In the genomic region with DNA sequence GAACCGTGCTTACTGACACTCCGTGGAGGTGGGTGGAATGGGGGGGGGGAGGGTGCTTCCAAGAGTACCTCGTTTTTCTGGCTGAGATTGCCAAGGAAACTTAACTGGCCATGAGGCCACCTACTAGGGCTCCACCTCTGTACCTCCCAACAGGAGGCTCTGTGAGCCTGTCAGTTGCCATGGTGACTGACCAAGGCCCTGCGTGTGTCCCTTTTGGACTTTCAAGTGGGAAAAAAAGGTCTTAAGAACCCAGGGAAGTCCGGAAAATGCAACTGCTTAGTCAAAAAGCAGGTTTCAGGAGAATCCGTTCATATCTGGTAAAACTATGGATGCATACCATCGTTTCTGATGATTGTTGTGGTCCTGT, we compare ENCODE assay signal across 21 mouse cellular contexts. TPM values are rescaled to one million over a fixed set of nuclear protein-coding genes. Genes with fewer than 3 reads are reported as not detected.
A peak's percentile ranks its signal among the peaks of the same experiment; 100 is the strongest.
DNase-seq lines count a peak whose midpoint lies in the region; ATAC-seq and TF ChIP-seq lines count a peak whose summit lies in the region.
"Had no signal": no experiment of that assay in that cellular context is flagged by ENCODE, and none has a peak within 500 bp of the region (broad histone marks: within the 10 kb centered on the region; RNA-seq: fewer than 3 reads in every experiment).

No protein-coding gene starts in this region.

- WGBS in forebrain, embryonic 13.5 days, result 6% methylated on average over 7 of the region's 7 CpGs
- 10% methylated on average over 7 of the region's 7 CpGs for WGBS in forebrain, embryonic 11.5 days
- WGBS in midbrain, embryonic 10.5 days, result 13% methylated on average over 7 of the region's 7 CpGs
- WGBS in midbrain, postnatal 0 days, result 4% methylated on average over 7 of the region's 7 CpGs
- 5% methylated on average over 7 of the region's 7 CpGs for WGBS in hindbrain, postnatal 0 days
- 27% methylated on average over 7 of the region's 7 CpGs for WGBS in kidney, embryonic 16.5 days

- H3K4me1 ChIP-seq in forebrain, embryonic 13.5 days, result peaks cover 13% of the 10 kb centered on the region
- H3K4me1 ChIP-seq in forebrain, embryonic 11.5 days (replicated peaks; ENCODE audit: control insufficient read depth, insufficient read depth, low read length), result peaks cover 7% of the 10 kb centered on the region; the same call in 1 of the 2 replicates
- H3K4me1 ChIP-seq in midbrain, embryonic 10.5 days, result peaks cover 15% of the 10 kb centered on the region
- H3K4me1 ChIP-seq in midbrain, postnatal 0 days (ENCODE audit: insufficient read depth, low read length), result peaks cover 2% of the 10 kb centered on the region; the same call in 1 of the 2 replicates
- H3K4me1 ChIP-seq in hindbrain, postnatal 0 days (ENCODE audit: insufficient read depth, low read length), result 0 out of 2 replicates have a peak, but pooled peaks cover 1% of the 10 kb centered on the region
- H3K4me1 ChIP-seq in kidney, embryonic 16.5 days (ENCODE audit: insufficient read depth, low read length), result 0 out of 2 replicates have a peak, but pooled peaks cover 2% of the 10 kb centered on the region
- H3K4me1 ChIP-seq: heart, embryonic 15.5 days had no signal

- no peaks in the 10 kb centered on the region for H3K9me3 ChIP-seq in forebrain, embryonic 13.5 days (replicated peaks)
- no peaks in the 10 kb centered on the region for H3K9me3 ChIP-seq in forebrain, embryonic 11.5 days (ENCODE audit: control insufficient read depth, low read length)
- H3K9me3 ChIP-seq in midbrain, embryonic 10.5 days (replicated peaks), result no peaks in the 10 kb centered on the region
- H3K9me3 ChIP-seq in midbrain, postnatal 0 days (ENCODE audit: low read length), result no peaks in the 10 kb centered on the region
- H3K9me3 ChIP-seq in hindbrain, postnatal 0 days (ENCODE audit: low read length), result no peaks in the 10 kb centered on the region
- no peaks in the 10 kb centered on the region for H3K9me3 ChIP-seq in kidney, embryonic 16.5 days (ENCODE audit: low read length)
- H3K9me3 ChIP-seq: embryonic facial prominence, embryonic 13.5 days; heart, embryonic 15.5 days; limb, embryonic 15.5 days; liver, embryonic 15.5 days had no signal

- no peak for TF ChIP-seq CTCF in midbrain, postnatal 0 days (IDR thresholded peaks at IDR 0.05)
- TF ChIP-seq CTCF in hindbrain, postnatal 0 days (IDR thresholded peaks at IDR 0.05; ENCODE audit: low read depth), result no peak
- TF ChIP-seq CTCF in layer of hippocampus, adult 2 months (conservative IDR thresholded peaks at IDR 0.05), result no peak

- no peak for ATAC-seq in forebrain, embryonic 13.5 days
- ATAC-seq in forebrain, embryonic 11.5 days (replicated peaks; ENCODE audit: low FRiP score), result no peak
- no peak for ATAC-seq in midbrain, postnatal 0 days (ENCODE audit: low FRiP score)
- ATAC-seq in hindbrain, postnatal 0 days, result no peak
- ATAC-seq in kidney, embryonic 16.5 days (ENCODE audit: low FRiP score, low TSS enrichment), result no peak
- ATAC-seq: intestine, postnatal 0 days had no signal

- peak overlapping the region; percentile 29 for H3K4me2 ChIP-seq in forebrain, embryonic 13.5 days
- no peak overlapping the region for H3K4me2 ChIP-seq in forebrain, embryonic 11.5 days (ENCODE audit: low read depth, low read length, severe bottlenecking)
- H3K4me2 ChIP-seq in midbrain, postnatal 0 days (ENCODE audit: low read depth, low read length, poor library complexity, severe bottlenecking), result no peak overlapping the region
- H3K4me2 ChIP-seq in hindbrain, postnatal 0 days (ENCODE audit: low read depth, low read length), result no peak overlapping the region
- no peak overlapping the region for H3K4me2 ChIP-seq in kidney, embryonic 16.5 days (replicated peaks; ENCODE audit: low read depth, low read length)
- H3K4me2 ChIP-seq: heart, embryonic 15.5 days; limb, embryonic 15.5 days; liver, embryonic 15.5 days had no signal

- no peak overlapping the region for H3K4me3 ChIP-seq in forebrain, embryonic 13.5 days
- H3K4me3 ChIP-seq in forebrain, embryonic 11.5 days (ENCODE audit: low read depth, low read length), result no peak overlapping the region
- 0 out of 2 replicates have a peak overlapping the region, but pooled peaks have one; percentile 2 for H3K4me3 ChIP-seq in midbrain, embryonic 10.5 days
- H3K4me3 ChIP-seq in midbrain, postnatal 0 days (ENCODE audit: low read depth, low read length), result no peak overlapping the region
- no peak overlapping the region for H3K4me3 ChIP-seq in hindbrain, postnatal 0 days (ENCODE audit: low read length)
- no peak overlapping the region for H3K4me3 ChIP-seq in kidney, embryonic 16.5 days (ENCODE audit: low read length)
- no peak overlapping the region for H3K4me3 ChIP-seq in layer of hippocampus, adult 2 months
- H3K4me3 ChIP-seq: embryonic facial prominence, embryonic 13.5 days; heart, embryonic 15.5 days; limb, embryonic 15.5 days; liver, embryonic 15.5 days had no signal

- no peak overlapping the region for H3K27ac ChIP-seq in forebrain, embryonic 13.5 days
- H3K27ac ChIP-seq in forebrain, embryonic 11.5 days (ENCODE audit: low read depth, low read length), result no peak overlapping the region
- H3K27ac ChIP-seq in midbrain, embryonic 10.5 days (replicated peaks), result no peak overlapping the region
- H3K27ac ChIP-seq in midbrain, postnatal 0 days (ENCODE audit: low read depth, low read length), result no peak overlapping the region
- no peak overlapping the region for H3K27ac ChIP-seq in hindbrain, postnatal 0 days
- no peak overlapping the region for H3K27ac ChIP-seq in kidney, embryonic 16.5 days (ENCODE audit: low read length)
- no peak overlapping the region for H3K27ac ChIP-seq in layer of hippocampus, adult 2 months
- H3K27ac ChIP-seq: embryonic facial prominence, embryonic 13.5 days; heart, embryonic 15.5 days; kidney, postnatal 0 days; limb, embryonic 15.5 days; liver, embryonic 15.5 days; macrophage had no signal

- DNase-seq in forebrain, embryonic 11.5 days (ENCODE audit: low spot score), result no peak
- DNase-seq in midbrain, embryonic 10.5 days (ENCODE audit: low spot score), result no peak
- no peak for DNase-seq in midbrain, postnatal 0 days (ENCODE audit: low spot score)
- DNase-seq in hindbrain, postnatal 0 days (ENCODE audit: low spot score), result peak; percentile 19
- DNase-seq in layer of hippocampus, adult 8-10 months (ENCODE audit: low spot score in 2 of 2), result no peak
- DNase-seq in layer of hippocampus, adult 2 months (ENCODE audit: low spot score in 2 of 2), result no peak
- DNase-seq: adrenal gland, adult 8-10 months; cerebellum, adult 9-11 months; gastrocnemius, postnatal 36 days; heart, postnatal 4 days; retina, postnatal 1 day; right cerebral cortex, postnatal 4 days had no signal

- H3K9ac ChIP-seq in forebrain, embryonic 13.5 days, result no peak overlapping the region; the same call in 1 of the 2 replicates
- H3K9ac ChIP-seq in forebrain, embryonic 11.5 days (ENCODE audit: low read length), result no peak overlapping the region
- H3K9ac ChIP-seq in midbrain, postnatal 0 days (replicated peaks; ENCODE audit: low read length, poor library complexity, severe bottlenecking), result no peak overlapping the region
- no peak overlapping the region for H3K9ac ChIP-seq in hindbrain, postnatal 0 days (replicated peaks; ENCODE audit: low read length)
- no peak overlapping the region for H3K9ac ChIP-seq in kidney, embryonic 16.5 days (replicated peaks; ENCODE audit: low read length)
- H3K9ac ChIP-seq: embryonic facial prominence, embryonic 13.5 days; heart, embryonic 15.5 days; limb, embryonic 15.5 days; liver, embryonic 15.5 days had no signal

- no peaks in the 10 kb centered on the region for H3K36me3 ChIP-seq in forebrain, embryonic 13.5 days (ENCODE audit: poor library complexity, severe bottlenecking)
- no peaks in the 10 kb centered on the region for H3K36me3 ChIP-seq in forebrain, embryonic 11.5 days (ENCODE audit: control insufficient read depth, insufficient read depth, low read length)
- H3K36me3 ChIP-seq in midbrain, embryonic 10.5 days, result no peaks in the 10 kb centered on the region
- no peaks in the 10 kb centered on the region for H3K36me3 ChIP-seq in midbrain, postnatal 0 days (ENCODE audit: insufficient read depth, low read length)
- H3K36me3 ChIP-seq in hindbrain, postnatal 0 days (ENCODE audit: insufficient read depth, low read length), result no peaks in the 10 kb centered on the region
- no peaks in the 10 kb centered on the region for H3K36me3 ChIP-seq in kidney, embryonic 16.5 days (ENCODE audit: insufficient read depth, low read length)
- H3K36me3 ChIP-seq: embryonic facial prominence, embryonic 13.5 days; heart, embryonic 15.5 days; limb, embryonic 15.5 days; liver, embryonic 15.5 days had no signal

- no peaks in the 10 kb centered on the region for H3K27me3 ChIP-seq in forebrain, embryonic 13.5 days
- no peaks in the 10 kb centered on the region for H3K27me3 ChIP-seq in forebrain, embryonic 11.5 days (ENCODE audit: control insufficient read depth, insufficient read depth, low read length)
- H3K27me3 ChIP-seq in midbrain, embryonic 10.5 days (ENCODE audit: low read depth, poor library complexity, severe bottlenecking), result 0 out of 2 replicates have a peak, but pooled peaks cover 3% of the 10 kb centered on the region
- H3K27me3 ChIP-seq in midbrain, postnatal 0 days (ENCODE audit: insufficient read depth, low read length), result no peaks in the 10 kb centered on the region
- H3K27me3 ChIP-seq in hindbrain, postnatal 0 days (ENCODE audit: insufficient read depth, low read length), result no peaks in the 10 kb centered on the region
- no peaks in the 10 kb centered on the region for H3K27me3 ChIP-seq in kidney, embryonic 16.5 days (ENCODE audit: insufficient read depth, low read length)
- H3K27me3 ChIP-seq: embryonic facial prominence, embryonic 13.5 days; heart, embryonic 15.5 days; limb, embryonic 15.5 days; liver, embryonic 15.5 days had no signal

RNA-seq across cellular contexts. Expression of a gene that starts 3.9 kb away (rescaled TPM):
- polyA plus RNA-seq in forebrain, embryonic 13.5 days (2015; fragmentation: Nextera tagmentation; extraction: Ambion mirVana), result 10.4 and 11.4 TPM in 2 replicates
- 5.8 and 6.0 TPM in 2 replicates for polyA plus RNA-seq in forebrain, embryonic 11.5 days (2014; fragmentation: Nextera tagmentation; extraction: Ambion mirVana)
- polyA plus RNA-seq in midbrain, embryonic 10.5 days (2016; fragmentation: Nextera tagmentation; extraction: Ambion mirVana), result 6.4 and 6.9 TPM in 2 replicates
- total RNA-seq in midbrain, postnatal 0 days (2014; rRNA removed), result 11.0 and 12.7 TPM in 2 replicates
- polyA plus RNA-seq in midbrain, postnatal 0 days (2015; fragmentation: Nextera tagmentation; extraction: Ambion mirVana), result 6.9 and 7.6 TPM in 2 replicates
- 8.8 and 10.7 TPM in 2 replicates for total RNA-seq in hindbrain, postnatal 0 days (2014; rRNA removed)
- polyA plus RNA-seq in hindbrain, postnatal 0 days (2015; fragmentation: Nextera tagmentation; extraction: Ambion mirVana), result 5.7 and 6.8 TPM in 2 replicates
- total RNA-seq in layer of hippocampus, adult 8-10 months (2022), result 1 to 10 TPM; 7.3 to 9.3 (median 8.5) TPM
- polyA plus RNA-seq in kidney, embryonic 16.5 days (2015; fragmentation: Nextera tagmentation; extraction: Ambion mirVana), result 2.8 and 3.0 TPM in 2 replicates
- 10 to 100 TPM in 1 of 2 experiments, 1 to 10 TPM in 1; 8.4 to 11.5 TPM for total RNA-seq in layer of hippocampus, adult 2 months (2021)

RNA-seq across cellular contexts. Expression of a gene that starts 5.5 kb away (rescaled TPM):
- 4.0 and 5.2 TPM in 2 replicates for polyA plus RNA-seq in forebrain, embryonic 13.5 days (2015; fragmentation: Nextera tagmentation; extraction: Ambion mirVana)
- 2.1 and 2.6 TPM in 2 replicates for polyA plus RNA-seq in forebrain, embryonic 11.5 days (2014; fragmentation: Nextera tagmentation; extraction: Ambion mirVana)
- polyA plus RNA-seq in midbrain, embryonic 10.5 days (2016; fragmentation: Nextera tagmentation; extraction: Ambion mirVana), result 1.7 and 2.5 TPM in 2 replicates
- total RNA-seq in midbrain, postnatal 0 days (2014; rRNA removed), result 2.8 and 3.5 TPM in 2 replicates
- 6.0 and 8.5 TPM in 2 replicates for polyA plus RNA-seq in midbrain, postnatal 0 days (2015; fragmentation: Nextera tagmentation; extraction: Ambion mirVana)
- 0.50 and 1.3 TPM in 2 replicates for total RNA-seq in hindbrain, postnatal 0 days (2014; rRNA removed)
- 8.9 TPM in 2 replicates for polyA plus RNA-seq in hindbrain, postnatal 0 days (2015; fragmentation: Nextera tagmentation; extraction: Ambion mirVana)
- total RNA-seq in layer of hippocampus, adult 8-10 months (2022), result 10 to 100 TPM; 12.3 to 18.6 (median 15.4) TPM
- 2.0 and 2.3 TPM in 2 replicates for polyA plus RNA-seq in kidney, embryonic 16.5 days (2015; fragmentation: Nextera tagmentation; extraction: Ambion mirVana)
- total RNA-seq in layer of hippocampus, adult 2 months (2021), result 10 to 100 TPM; 11.4 to 15.8 TPM
